Mouse (Mus musculus) left cerebral cortex, postnatal 4 days (tissue): Measurements from ENCODE around the gene Ptgir. TPM values are rescaled to one million over a fixed set of nuclear protein-coding genes. Genes with fewer than 3 reads are reported as not detected.

Experiments
- DNase-seq: peaks from one replicate; pipeline ENCODE4 v3.0.0-alpha.2; 2022
- intact Hi-C: fragments of 180-260 bp; cut with DNase I; formaldehyde crosslinking; loops from one replicate; pipeline ENCODE4 v1.15.1; 2025
- total RNA-seq, 2 experiments: library from RNA; stranded (reverse); gene quantifications; 2 replicates each; pipeline ENCODE4 v1.2.3; 2021

Gene Ptgir
- total RNA-seq, 2 experiments from 2014 or later, result not detected

- intact Hi-C loops, result no loop called here
- DNase-seq, result no peak
Observed at GRCm38 (mm10) chr7:16915461-16916340, 9.4 kb downstream of the Ptgir start.

- intact Hi-C loops, result no loop called here
Observed at GRCm38 (mm10) chr7:16916342-16917265, 10.3 kb downstream of the Ptgir start.

GRCm38 (mm10) chr7:16917447-16917846 is 11.2 kb downstream of the Ptgir start:
- intact Hi-C loops, result no loop called here
- DNase-seq, result peak; percentile 20

More at GRCm38 (mm10) chr7:16916342-16917265, 10.3 kb downstream of the Ptgir start:
- peak; percentile 29 for DNase-seq

- intact Hi-C loops, result no loop called here
- peak; percentile 88 for DNase-seq
Observed at GRCm38 (mm10) chr7:16918014-16918413, 11.7 kb downstream of the Ptgir start.

GRCm38 (mm10) chr7:16918670-16919069 is 12.4 kb downstream of the Ptgir start:
- no peak for DNase-seq
- intact Hi-C loops, result no loop called here

GRCm38 (mm10) chr7:16919395-16920149 is 13.3 kb downstream of the Ptgir start:
- DNase-seq, result no peak
- intact Hi-C loops, result no loop called here

GRCm38 (mm10) chr7:16920150-16920579 is 13.9 kb downstream of the Ptgir start:
- intact Hi-C loops, result no loop called here
- DNase-seq, result no peak

GRCm38 (mm10) chr7:16920818-16921791 is 14.8 kb downstream of the Ptgir start:
- intact Hi-C loops, result no loop called here

GRCm38 (mm10) chr7:16921881-16922335 is 15.6 kb downstream of the Ptgir start:
- no peak for DNase-seq
- intact Hi-C loops, result no loop called here

More at GRCm38 (mm10) chr7:16920818-16921791, 14.8 kb downstream of the Ptgir start:
- DNase-seq, result peak; percentile 57

- intact Hi-C loops, result no loop called here
- no peak for DNase-seq
Observed at GRCm38 (mm10) chr7:16922360-16922973, 16.2 kb downstream of the Ptgir start.

- DNase-seq, result peak; percentile 58
- intact Hi-C loops, result no loop called here
Observed at GRCm38 (mm10) chr7:16923283-16924036, 17.2 kb downstream of the Ptgir start.

GRCm38 (mm10) chr7:16924037-16924834 is 17.9 kb downstream of the Ptgir start, which contains the start of gene Calm3:
Gene Calm3 (minus strand): TSS chr7:16924114.
- intact Hi-C loops, result no loop called here
- peak; percentile 99 for DNase-seq

- no peak for DNase-seq
- intact Hi-C loops, result no loop called here
Observed at GRCm38 (mm10) chr7:16928341-16928740, 22.1 kb downstream of the Ptgir start.

GRCm38 (mm10) chr7:16930850-16931249 is 24.6 kb downstream of the Ptgir start:
- intact Hi-C loops, result no loop called here
- peak; percentile 78 for DNase-seq

GRCm38 (mm10) chr7:16931968-16932627 is 25.8 kb downstream of the Ptgir start:
- intact Hi-C loops, result loop anchor here (1.0 to 2.0 kb wide), 3 partner anchors 19 to 135 kb away; no protein-coding TSS in a partner anchor
- DNase-seq, result peak; percentile 90
